Mouse (Mus musculus) lung, postnatal 10 days (tissue): ENCODE data around the gene Bst1.
A peak's percentile ranks its signal among the peaks of the same experiment; 100 is the strongest.

Experiments used
- DNase-seq: peaks from one replicate; pipeline ENCODE4 v3.0.0; 2021

Bst1 gene

GRCm38 (mm10) chr5:43818695-43819094 is at the start of gene Bst1:
Gene Bst1 (plus strand): TSS chr5:43818885.
- peak; percentile 44 for DNase-seq

DNA sequence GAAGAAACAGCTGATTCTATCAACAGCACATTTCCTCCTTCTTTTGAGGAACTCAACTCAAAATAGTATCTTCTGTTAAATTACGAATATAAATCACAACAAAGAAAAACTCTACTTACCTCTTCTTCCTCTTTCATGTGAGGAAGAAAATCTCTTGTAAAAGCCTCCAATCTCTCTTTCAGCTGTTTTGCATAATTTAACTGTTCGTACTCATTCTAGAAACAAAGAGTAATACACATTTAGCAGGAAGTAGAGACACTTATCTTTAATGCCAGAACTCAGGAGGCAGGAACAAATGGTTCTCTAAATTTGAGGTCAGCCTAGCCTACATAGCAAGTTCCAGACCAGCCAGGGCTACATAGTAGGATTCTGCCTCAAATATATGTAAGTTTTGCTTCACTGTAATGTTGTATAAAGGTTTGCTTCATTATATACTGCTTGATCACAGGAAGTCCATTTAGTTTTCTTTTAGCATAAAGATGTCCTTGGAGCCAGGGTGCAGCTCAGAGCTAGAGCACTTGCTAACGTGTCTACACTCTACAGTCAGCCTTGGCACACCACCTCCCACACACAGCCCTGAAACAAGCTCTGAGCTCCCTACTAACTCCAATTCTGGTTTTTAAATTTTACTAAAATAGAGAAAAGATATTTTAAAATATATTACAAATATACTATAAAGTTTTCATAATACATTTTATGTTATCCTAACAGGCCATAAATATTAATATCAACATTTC is 47.9 kb upstream of the Bst1 start:
- DNase-seq = no peak

DNA sequence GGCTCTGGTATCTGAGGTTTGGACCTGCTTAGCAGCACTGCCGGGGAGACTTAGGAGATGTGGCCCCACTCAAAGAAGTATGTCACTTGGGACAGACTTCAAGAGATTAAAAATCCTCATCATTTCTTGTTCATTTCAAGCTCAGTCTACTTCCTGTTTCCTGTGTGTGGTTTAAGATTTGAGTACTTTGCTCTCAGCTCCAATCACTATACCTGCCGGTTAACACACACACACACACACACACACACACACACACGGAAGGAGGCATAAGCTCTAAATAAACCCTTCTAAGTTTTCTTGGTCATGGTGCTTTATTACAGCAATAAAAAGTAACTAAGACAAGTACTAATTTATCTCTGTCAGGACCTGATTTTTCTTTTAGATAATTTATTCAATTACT is 47.1 kb upstream of the Bst1 start:
- DNase-seq = no peak

- DNase-seq = peak; percentile 32
These were observed 42.3 kb upstream of the Bst1 start for GRCm38 (mm10) chr5:43776407-43776806.

DNA sequence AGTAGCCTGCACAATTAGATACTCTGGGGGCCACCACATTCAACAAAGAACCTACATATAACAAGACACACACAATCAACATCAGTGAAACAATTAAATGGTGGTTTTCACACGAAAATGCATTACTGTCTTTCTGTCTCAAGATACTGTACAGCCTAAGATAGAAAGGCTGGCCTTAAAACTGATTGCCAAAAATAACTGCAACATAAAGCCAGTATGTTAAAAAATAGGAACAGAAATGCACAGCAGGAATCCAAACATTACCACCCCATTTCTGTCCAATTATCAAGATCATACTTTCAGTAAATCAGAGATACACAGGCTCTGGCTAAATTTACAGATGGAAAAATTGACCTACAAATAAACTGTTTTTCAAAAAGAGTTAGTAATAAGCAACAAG is 41.7 kb upstream of the Bst1 start:
- DNase-seq = no peak

DNA sequence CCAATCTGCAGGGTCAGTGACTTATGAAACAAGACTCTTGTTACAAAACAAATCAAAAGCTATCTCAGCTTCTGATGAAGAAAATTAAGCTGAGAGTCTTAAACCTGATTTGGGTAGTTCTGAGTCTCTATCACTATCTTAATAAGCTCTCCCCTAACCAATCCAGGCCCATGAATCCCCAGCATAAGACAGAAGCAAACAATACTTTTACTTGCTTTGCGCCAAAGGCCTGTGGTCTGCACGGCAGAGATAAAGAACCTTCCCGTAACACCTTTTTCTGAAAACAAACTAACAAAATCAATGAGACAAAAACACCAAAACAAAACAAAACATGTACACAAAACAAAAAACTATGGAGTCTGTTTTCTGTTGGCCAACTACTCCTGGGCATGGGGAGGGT is 40.1 kb upstream of the Bst1 start:
- no peak for DNase-seq

- peak; percentile 39 for DNase-seq
These were observed 37.2 kb upstream of the Bst1 start for GRCm38 (mm10) chr5:43781423-43781976.

GRCm38 (mm10) chr5:43781977-43782930 is 36.4 kb upstream of the Bst1 start:
- peak; percentile 82 for DNase-seq

GRCm38 (mm10) chr5:43783996-43784395 is 34.7 kb upstream of the Bst1 start:
- no peak for DNase-seq

- no peak for DNase-seq
These were observed 32.1 kb upstream of the Bst1 start for GRCm38 (mm10) chr5:43786607-43787006.

GRCm38 (mm10) chr5:43787976-43788752 is 30.5 kb upstream of the Bst1 start:
- peak; percentile 59 for DNase-seq

GRCm38 (mm10) chr5:43792354-43792753 is 26.3 kb upstream of the Bst1 start:
- DNase-seq = no peak

DNA sequence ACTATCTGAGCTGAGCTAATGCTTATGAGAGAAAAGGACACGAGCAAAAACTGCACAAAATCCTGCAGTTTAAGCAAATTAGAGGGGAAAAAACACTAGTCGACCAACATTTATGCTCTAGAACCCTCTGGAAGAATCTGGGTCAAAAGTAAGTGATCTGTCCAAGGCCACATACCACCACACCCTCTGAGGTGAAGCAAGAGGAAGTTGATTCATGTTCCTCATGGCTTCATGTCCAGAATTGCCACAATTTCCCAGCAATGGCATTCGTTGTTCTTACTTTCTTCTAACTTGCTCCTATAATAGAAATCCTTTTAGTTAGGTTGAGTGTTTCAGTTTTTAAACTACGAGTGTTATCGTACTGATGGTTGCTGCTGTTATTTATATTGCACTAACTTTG is 19.2 kb upstream of the Bst1 start:
- DNase-seq = no peak

GRCm38 (mm10) chr5:43800700-43801099 is 18.0 kb upstream of the Bst1 start:
- DNase-seq = no peak

DNA sequence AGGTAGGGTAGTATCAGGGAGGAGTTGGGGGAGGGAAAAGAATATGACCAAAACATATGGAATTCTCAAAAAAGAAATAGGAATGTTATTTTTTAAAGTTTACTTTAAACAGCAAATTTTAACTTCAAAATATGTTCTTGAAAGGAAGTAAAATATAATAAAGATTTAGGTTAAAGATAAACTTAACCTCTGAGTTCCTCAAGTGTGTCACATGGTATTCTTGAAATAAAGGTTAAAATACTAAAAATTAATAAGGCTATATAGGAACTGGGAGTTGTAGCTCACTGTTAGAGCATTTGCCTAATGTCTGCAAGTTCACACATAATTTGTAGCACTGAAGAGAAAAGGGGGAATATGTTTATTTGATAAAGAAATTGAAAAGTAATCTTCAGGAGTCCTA is 17.4 kb upstream of the Bst1 start:
- DNase-seq = no peak

DNA sequence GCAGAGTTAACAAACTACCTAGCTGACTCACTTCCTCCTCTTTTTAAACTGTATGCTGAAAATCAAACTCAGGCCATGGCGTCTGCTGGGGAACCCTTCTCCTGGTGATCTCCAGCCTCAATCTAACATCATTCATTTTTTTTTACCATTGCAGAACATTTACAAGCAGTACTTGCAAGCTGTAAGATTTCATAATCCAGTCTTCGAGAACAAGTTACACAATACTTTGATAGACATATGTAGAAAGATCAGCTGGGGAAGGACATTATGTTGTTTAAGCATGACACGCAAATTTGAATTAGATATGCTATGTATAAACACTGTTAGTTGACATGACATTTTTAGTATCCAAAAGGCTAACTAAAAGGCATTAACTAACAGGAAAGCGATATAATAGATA is 16.9 kb upstream of the Bst1 start:
- DNase-seq = no peak

DNA sequence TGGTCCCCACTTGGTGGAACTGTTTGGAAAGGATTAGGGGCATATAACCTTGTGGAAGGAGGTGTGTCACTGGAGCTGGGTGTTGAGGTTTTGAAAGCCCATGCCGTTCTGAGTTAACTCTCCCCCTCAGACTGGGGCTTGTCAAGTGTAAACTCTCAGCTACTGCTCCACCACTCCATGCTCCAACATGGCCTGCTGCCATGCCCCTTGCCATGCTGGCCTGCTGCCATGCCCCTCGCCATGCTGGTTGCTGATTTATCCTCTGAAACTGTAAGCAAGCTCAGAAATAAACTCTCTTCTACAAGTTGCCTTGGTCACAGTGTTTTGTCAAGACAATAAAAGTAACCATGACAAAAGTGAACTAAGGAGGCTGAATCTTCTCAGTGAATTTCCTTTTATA is 13.3 kb upstream of the Bst1 start:
- no peak for DNase-seq

DNA sequence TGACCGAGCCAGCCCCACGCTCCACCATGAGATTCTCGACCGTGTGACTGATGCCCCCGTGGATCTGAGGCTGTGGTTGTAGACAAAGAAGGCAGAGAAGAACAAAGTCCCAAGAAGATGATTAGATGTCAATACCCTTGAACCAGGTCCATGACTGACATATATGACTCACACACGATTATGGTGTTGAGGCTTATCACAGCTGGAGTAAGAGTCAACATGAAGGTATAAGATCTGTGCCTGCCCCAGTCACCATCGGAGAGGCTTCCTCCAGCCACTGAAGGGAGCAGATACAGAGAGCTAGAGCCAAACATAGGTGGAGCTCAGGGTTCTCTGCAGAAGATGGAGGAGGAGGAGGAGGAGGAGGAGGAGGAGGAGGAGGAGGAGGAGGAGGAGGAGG is 12.3 kb upstream of the Bst1 start:
- no peak for DNase-seq

DNA sequence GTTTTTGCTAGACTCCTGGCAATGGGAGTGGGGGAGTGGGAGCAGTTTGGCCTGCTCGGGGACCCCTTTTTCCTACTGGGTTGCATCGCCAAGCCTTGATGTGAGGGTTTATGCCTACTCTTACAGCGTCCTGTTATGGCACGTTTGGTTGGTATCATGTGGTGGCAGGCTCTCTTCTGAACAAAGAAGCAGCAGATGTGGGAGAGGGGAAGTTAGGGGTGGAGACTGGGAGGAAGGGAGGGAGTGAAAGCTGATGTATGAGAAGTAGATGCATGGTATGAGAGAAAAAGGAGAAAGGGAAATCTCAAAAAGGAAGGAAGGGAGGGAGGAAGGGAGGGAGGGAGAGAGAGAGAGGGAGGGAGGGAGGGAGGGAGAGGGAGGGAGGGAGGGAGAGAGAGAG is 11.8 kb upstream of the Bst1 start:
- DNase-seq = no peak

- DNase-seq = peak; percentile 92
These were observed 10.7 kb upstream of the Bst1 start for GRCm38 (mm10) chr5:43807744-43808696.

- DNase-seq = no peak
These were observed 8.1 kb upstream of the Bst1 start for GRCm38 (mm10) chr5:43810427-43811062.
